Mouse (Mus musculus) lung, adult 2 months (tissue): ENCODE results near the gene Atp9a. TPM values are rescaled to one million over a fixed set of nuclear protein-coding genes. Genes with fewer than 3 reads are reported as not detected.

Source experiments
- DNase-seq: peaks from one replicate; pipeline ENCODE4 v3.0.0; 2022
- H3K4me1 ChIP-seq: fragments of 200-500 bp; 2 replicates; pipeline ENCODE4 v1.6.1; 2011; ENCODE audit warnings: low read length; ENCODE audit not compliant: control insufficient read depth, insufficient read depth
- H3K4me3 ChIP-seq: fragments of 200-500 bp; replicated peaks from 2 replicates; pipeline ENCODE3; 2011; ENCODE audit warnings: low read depth, mild to moderate bottlenecking, control low read depth, low read length; ENCODE audit errors: extremely low read depth
- CTCF ChIP-seq: fragments of 200-500 bp; IDR thresholded peaks from 2 replicates; pipeline ENCODE4 v1.5.1; 2011; ENCODE audit warnings: mild to moderate bottlenecking, low read length, control low read depth; ENCODE audit not compliant: insufficient read depth
- POLR2A ChIP-seq: fragments of 200-500 bp; IDR thresholded peaks from 2 replicates; pipeline ENCODE4 v1.6.1; 2011; ENCODE audit warnings: low read depth, mild to moderate bottlenecking, control low read depth, low read length, borderline replicate concordance; ENCODE audit errors: extremely low read depth
- WGBS: fragments of 180-500 bp; shearing (Covaris S2); methylation state at CpG from one replicate; pipeline ENCODE4 v1.1.7; 2018; 5-methylcytosine and 5-hydroxymethylcytosine counted together
- polyA plus RNA-seq: library from polyadenylated mRNA; depleted of rRNA; stranded (reverse); fragments of >200 nt; gene quantifications from 2 replicates; pipeline ENCODE4 v1.2.3, GENCODE M21; 2012

Atp9a gene
- polyA plus RNA-seq, 1 experiment: 72.9 TPM

- no peak overlapping the region for H3K4me3 ChIP-seq
- TF ChIP-seq CTCF (no peak), POLR2A (no peak)
- DNase-seq: no peak
- WGBS: 75% methylated on average over 10 of the region's 10 CpGs
- H3K4me1 ChIP-seq: 0 out of 2 replicates have a peak, but pooled peaks cover 3% of the 10 kb centered on the region
Observed at GRCm38 (mm10) chr2:168718735-168719134, 23.5 kb downstream of the Atp9a start.

GRCm38 (mm10) chr2:168718267-168718666 is 23.9 kb downstream of the Atp9a start:
- DNase-seq: no peak
- TF ChIP-seq CTCF: no peak
- TF ChIP-seq POLR2A: no peak
- WGBS: 59% methylated on average over 2 of the region's 2 CpGs
- 0 out of 2 replicates have a peak, but pooled peaks cover 3% of the 10 kb centered on the region for H3K4me1 ChIP-seq
- H3K4me3 ChIP-seq: no peak overlapping the region

GRCm38 (mm10) chr2:168712199-168713176 is 29.7 kb downstream of the Atp9a start:
- WGBS: 71% methylated on average over 20 of the region's 20 CpGs
- Histone ChIP-seq H3K4me1 (no peaks in the 10 kb centered on the region), H3K4me3 (no peak overlapping the region)
- DNase-seq: no peak
- TF ChIP-seq CTCF (no peak), POLR2A (no peak)

GRCm38 (mm10) chr2:168710979-168711378 is 31.2 kb downstream of the Atp9a start:
- DNase-seq: no peak
- 71% methylated on average over 3 of the region's 3 CpGs for WGBS

GRCm38 (mm10) chr2:168707766-168708165 is 34.4 kb downstream of the Atp9a start:
- no peak overlapping the region for H3K4me3 ChIP-seq
- TF ChIP-seq CTCF: no peak
- TF ChIP-seq POLR2A: no peak
- no peaks in the 10 kb centered on the region for H3K4me1 ChIP-seq
- no peak for DNase-seq
- WGBS: 53% methylated on average over 9 of the region's 9 CpGs

More at GRCm38 (mm10) chr2:168710979-168711378, 31.2 kb downstream of the Atp9a start:
- no peak for TF ChIP-seq CTCF
- no peak for TF ChIP-seq POLR2A
- H3K4me1 ChIP-seq: no peaks in the 10 kb centered on the region
- H3K4me3 ChIP-seq: no peak overlapping the region

GRCm38 (mm10) chr2:168702266-168702665 is 39.9 kb downstream of the Atp9a start:
- H3K4me1 ChIP-seq: no peaks in the 10 kb centered on the region
- no peak overlapping the region for H3K4me3 ChIP-seq
- no peak for DNase-seq
- no peak for TF ChIP-seq CTCF
- no peak for TF ChIP-seq POLR2A
- 63% methylated on average over 13 of the region's 13 CpGs for WGBS

- H3K4me3 ChIP-seq: no peak overlapping the region
- no peak for TF ChIP-seq POLR2A
- WGBS: 76% methylated on average over 7 of the region's 7 CpGs
- no peaks in the 10 kb centered on the region for H3K4me1 ChIP-seq
- no peak for DNase-seq
Observed at GRCm38 (mm10) chr2:168695027-168695403, 47.2 kb downstream of the Atp9a start.

GRCm38 (mm10) chr2:168694379-168695026 is 47.7 kb downstream of the Atp9a start:
- H3K4me3 ChIP-seq: no peak overlapping the region
- TF ChIP-seq CTCF: no peak
- no peak for TF ChIP-seq POLR2A
- 45% methylated on average over 27 of the region's 27 CpGs for WGBS

GRCm38 (mm10) chr2:168691774-168692173 is 50.4 kb downstream of the Atp9a start:
- Histone ChIP-seq H3K4me1 (no peaks in the 10 kb centered on the region), H3K4me3 (no peak overlapping the region)
- TF ChIP-seq CTCF (peak; percentile 79), POLR2A (no peak)
- peak; percentile 61 for DNase-seq
- WGBS: 42% methylated on average over 6 of the region's 6 CpGs

More at GRCm38 (mm10) chr2:168694379-168695026, 47.7 kb downstream of the Atp9a start:
- DNase-seq: no peak
- no peaks in the 10 kb centered on the region for H3K4me1 ChIP-seq

GRCm38 (mm10) chr2:168687326-168687725 is 54.9 kb downstream of the Atp9a start:
- TF ChIP-seq CTCF: no peak
- TF ChIP-seq POLR2A: no peak
- Histone ChIP-seq H3K4me3 (no peak overlapping the region), H3K4me1 (no peaks in the 10 kb centered on the region)
- 87% methylated on average over 12 of the region's 12 CpGs for WGBS
- no peak for DNase-seq
